Mouse (Mus musculus) liver, embryonic 13.5 days (tissue): Measurements from ENCODE around the gene E130114P18Rik. TPM values are rescaled to one million over a fixed set of nuclear protein-coding genes. Genes with fewer than 3 reads are reported as not detected.

Experiments
- ATAC-seq: fragments of 200-750 bp; cut with Nextera tagmentation; 2 replicates; pipeline ENCODE4 v1.8.0; 2017; ENCODE audit warnings: low read depth, mild to moderate bottlenecking, moderate number of reproducible peaks, moderate library complexity
- DNase-seq: peaks from one replicate; pipeline ENCODE4 v3.0.0; 2022
- H3K27ac ChIP-seq: fragments of 300-500 bp; sonication (generic); 2 replicates; pipeline ENCODE4 v1.5.1; 2015; ENCODE audit warnings: moderate library complexity, mild to moderate bottlenecking, inconsistent platforms
- H3K27me3 ChIP-seq: fragments of 300-500 bp; sonication (generic); 2 replicates; pipeline ENCODE4 v1.6.1; 2015; ENCODE audit warnings: mild to moderate bottlenecking, inconsistent platforms
- H3K36me3 ChIP-seq: fragments of 300-500 bp; sonication (generic); 2 replicates; pipeline ENCODE4 v1.6.1; 2015; ENCODE audit warnings: mild to moderate bottlenecking, inconsistent platforms
- H3K4me1 ChIP-seq: fragments of 300-500 bp; sonication (generic); replicated peaks from 2 replicates; pipeline ENCODE4 v1.6.1; 2015; ENCODE audit warnings: inconsistent platforms
- H3K4me2 ChIP-seq: fragments of 300-500 bp; sonication (generic); 2 replicates; pipeline ENCODE4 v1.6.1; 2015; ENCODE audit warnings: inconsistent platforms, mild to moderate bottlenecking, moderate library complexity
- H3K4me3 ChIP-seq: fragments of 300-500 bp; sonication (generic); replicated peaks from 2 replicates; pipeline ENCODE4 v1.5.1; 2015; ENCODE audit warnings: mild to moderate bottlenecking, inconsistent platforms
- H3K9ac ChIP-seq: fragments of 300-500 bp; sonication (generic); 2 replicates; pipeline ENCODE4 v1.6.1; 2015; ENCODE audit warnings: mild to moderate bottlenecking, inconsistent platforms
- H3K9me3 ChIP-seq: fragments of 300-500 bp; sonication (generic); replicated peaks from 2 replicates; pipeline ENCODE4 v1.6.1; 2016; ENCODE audit warnings: inconsistent platforms
- WGBS: fragments of 180-500 bp; shearing (Covaris S2); methylation state at CpG from one replicate; pipeline ENCODE4 v1.1.7; 2015; ENCODE audit not compliant: insufficient replicate concordance; 5-methylcytosine and 5-hydroxymethylcytosine counted together
- polyA plus RNA-seq: library from polyadenylated mRNA; unstranded; fragments of >200 nt; fragmentation: Nextera tagmentation; extraction: Ambion mirVana; gene quantifications from 2 replicates; pipeline ENCODE4 v1.2.1, GENCODE M21; 2015

Gene E130114P18Rik
- polyA plus RNA-seq = 0.09 TPM in 1 of 2 replicates, not detected in the other

GRCm38 (mm10) chr4:97777706-97778176 lies at the start of gene E130114P18Rik:
Gene E130114P18Rik (minus strand): TSS chr4:97778078.
- WGBS = under 1% methylated on average over 37 of the region's 37 CpGs
- H3K27me3 ChIP-seq = peaks cover 74% of the 10 kb centered on the region

GRCm38 (mm10) chr4:97827115-97827514 lies 49.2 kb upstream of the E130114P18Rik start:
- ATAC-seq (peak; percentile 31; the same call in 1 of the 2 replicates), DNase-seq (no peak)
- WGBS = 63% methylated on average over 6 of the region's 6 CpGs
- peaks cover 4% of the 10 kb centered on the region; the same call in 1 of the 2 replicates for H3K4me1 ChIP-seq
- H3K4me3 ChIP-seq = no peak overlapping the region
- no peaks in the 10 kb centered on the region for H3K27me3 ChIP-seq
- no peak overlapping the region for H3K27ac ChIP-seq
- H3K9ac ChIP-seq = no peak overlapping the region
- no peak overlapping the region for H3K4me2 ChIP-seq
- no peaks in the 10 kb centered on the region for H3K9me3 ChIP-seq
- H3K36me3 ChIP-seq = no peaks in the 10 kb centered on the region

More at GRCm38 (mm10) chr4:97777706-97778176, at the start of gene E130114P18Rik:
- DNase-seq (no peak), ATAC-seq (peak; percentile 61)
- Histone ChIP-seq H3K9me3 (no peaks in the 10 kb centered on the region), H3K9ac (peak within 1 kb of the TSS; percentile 73), H3K36me3 (no peaks in the 10 kb centered on the region), H3K27ac (peak within 1 kb of the TSS; percentile 64), H3K4me2 (peak within 1 kb of the TSS; percentile 71), H3K4me3 (peak within 1 kb of the TSS; percentile 68), H3K4me1 (peaks cover 21% of the 10 kb centered on the region)

GRCm38 (mm10) chr4:97825841-97826240 lies 48.0 kb upstream of the E130114P18Rik start:
- H3K27me3 ChIP-seq = no peaks in the 10 kb centered on the region
- DNase-seq (no peak), ATAC-seq (no peak)
- WGBS = 65% methylated on average over 4 of the region's 4 CpGs
- H3K27ac ChIP-seq = no peak overlapping the region
- no peaks in the 10 kb centered on the region for H3K36me3 ChIP-seq
- peaks cover 4% of the 10 kb centered on the region; the same call in 1 of the 2 replicates for H3K4me1 ChIP-seq
- no peak overlapping the region for H3K9ac ChIP-seq
- H3K4me2 ChIP-seq = no peak overlapping the region
- no peaks in the 10 kb centered on the region for H3K9me3 ChIP-seq
- no peak overlapping the region for H3K4me3 ChIP-seq

GRCm38 (mm10) chr4:97825432-97825831 lies 47.6 kb upstream of the E130114P18Rik start:
- WGBS = 61% methylated on average over 4 of the region's 4 CpGs
- Histone ChIP-seq H3K4me3 (no peak overlapping the region), H3K4me1 (0 out of 2 replicates have a peak, but pooled peaks cover 4% of the 10 kb centered on the region), H3K9me3 (no peaks in the 10 kb centered on the region), H3K4me2 (no peak overlapping the region), H3K9ac (no peak overlapping the region), H3K27me3 (no peaks in the 10 kb centered on the region), H3K36me3 (no peaks in the 10 kb centered on the region), H3K27ac (no peak overlapping the region)
- no peak for ATAC-seq
- no peak for DNase-seq

GRCm38 (mm10) chr4:97824451-97824850 lies 46.6 kb upstream of the E130114P18Rik start:
- Histone ChIP-seq H3K27ac (no peak overlapping the region), H3K4me2 (no peak overlapping the region), H3K4me3 (no peak overlapping the region), H3K9ac (no peak overlapping the region), H3K9me3 (no peaks in the 10 kb centered on the region), H3K27me3 (no peaks in the 10 kb centered on the region), H3K4me1 (no peaks in the 10 kb centered on the region), H3K36me3 (no peaks in the 10 kb centered on the region)
- DNase-seq (no peak), ATAC-seq (no peak)
- WGBS = 54% methylated on average over 4 of the region's 4 CpGs

GRCm38 (mm10) chr4:97823512-97823911 lies 45.6 kb upstream of the E130114P18Rik start:
- DNase-seq = no peak
- H3K4me3 ChIP-seq = no peak overlapping the region
- 62% methylated on average over 6 of the region's 6 CpGs for WGBS
- H3K27ac ChIP-seq = no peak overlapping the region
- no peaks in the 10 kb centered on the region for H3K9me3 ChIP-seq
- no peak for ATAC-seq
- no peaks in the 10 kb centered on the region for H3K4me1 ChIP-seq
- H3K27me3 ChIP-seq = no peaks in the 10 kb centered on the region
- H3K9ac ChIP-seq = no peak overlapping the region
- no peak overlapping the region for H3K4me2 ChIP-seq
- H3K36me3 ChIP-seq = no peaks in the 10 kb centered on the region

GRCm38 (mm10) chr4:97821556-97822251 lies 43.8 kb upstream of the E130114P18Rik start:
- H3K4me1 ChIP-seq = no peaks in the 10 kb centered on the region
- no peaks in the 10 kb centered on the region for H3K9me3 ChIP-seq
- no peak overlapping the region for H3K4me2 ChIP-seq
- H3K36me3 ChIP-seq = no peaks in the 10 kb centered on the region
- no peak for DNase-seq
- no peak overlapping the region for H3K27ac ChIP-seq
- ATAC-seq = no peak
- no peak overlapping the region for H3K9ac ChIP-seq
- WGBS = 49% methylated on average over 4 of the region's 4 CpGs
- H3K4me3 ChIP-seq = no peak overlapping the region
- H3K27me3 ChIP-seq = no peaks in the 10 kb centered on the region

- ATAC-seq = no peak
- H3K4me1 ChIP-seq = no peaks in the 10 kb centered on the region
- WGBS = 62% methylated on average over 4 of the region's 4 CpGs
Measured at GRCm38 (mm10) chr4:97820474-97821259, 42.8 kb upstream of the E130114P18Rik start.

GRCm38 (mm10) chr4:97819101-97819500 lies 41.2 kb upstream of the E130114P18Rik start:
- Histone ChIP-seq H3K36me3 (no peaks in the 10 kb centered on the region), H3K4me3 (no peak overlapping the region), H3K9me3 (no peaks in the 10 kb centered on the region), H3K27ac (no peak overlapping the region), H3K9ac (no peak overlapping the region), H3K4me2 (no peak overlapping the region), H3K27me3 (no peaks in the 10 kb centered on the region), H3K4me1 (no peaks in the 10 kb centered on the region)
- ATAC-seq (no peak), DNase-seq (no peak)
- 64% methylated on average over 8 of the region's 8 CpGs for WGBS

More at GRCm38 (mm10) chr4:97820474-97821259, 42.8 kb upstream of the E130114P18Rik start:
- H3K27ac ChIP-seq = no peak overlapping the region
- no peak overlapping the region for H3K9ac ChIP-seq
- no peaks in the 10 kb centered on the region for H3K36me3 ChIP-seq
- no peaks in the 10 kb centered on the region for H3K9me3 ChIP-seq
- DNase-seq = no peak
- no peaks in the 10 kb centered on the region for H3K27me3 ChIP-seq
- no peak overlapping the region for H3K4me3 ChIP-seq
- no peak overlapping the region for H3K4me2 ChIP-seq

GRCm38 (mm10) chr4:97818498-97818897 lies 40.6 kb upstream of the E130114P18Rik start:
- H3K9ac ChIP-seq = no peak overlapping the region
- no peaks in the 10 kb centered on the region for H3K4me1 ChIP-seq
- ATAC-seq = no peak
- no peaks in the 10 kb centered on the region for H3K27me3 ChIP-seq
- DNase-seq = no peak
- H3K9me3 ChIP-seq = no peaks in the 10 kb centered on the region
- no peak overlapping the region for H3K27ac ChIP-seq
- no peak overlapping the region for H3K4me3 ChIP-seq
- 55% methylated on average over 3 of the region's 3 CpGs for WGBS
- no peaks in the 10 kb centered on the region for H3K36me3 ChIP-seq
- H3K4me2 ChIP-seq = no peak overlapping the region

GRCm38 (mm10) chr4:97817741-97818140 lies 39.9 kb upstream of the E130114P18Rik start:
- H3K9ac ChIP-seq = no peak overlapping the region
- no peak overlapping the region for H3K4me3 ChIP-seq
- no peaks in the 10 kb centered on the region for H3K27me3 ChIP-seq
- ATAC-seq = no peak
- H3K4me1 ChIP-seq = no peaks in the 10 kb centered on the region
- WGBS = 61% methylated on average over 1 of the region's 1 CpGs
- no peaks in the 10 kb centered on the region for H3K9me3 ChIP-seq
- H3K36me3 ChIP-seq = no peaks in the 10 kb centered on the region
- no peak overlapping the region for H3K27ac ChIP-seq
- DNase-seq = no peak
- no peak overlapping the region for H3K4me2 ChIP-seq
